In genomic region chr7:81541924-81542524, GRCm38 (mm10) we compare ENCODE assay signal across 11 mouse cellular contexts. TPM values are rescaled to one million over a fixed set of nuclear protein-coding genes. Genes with fewer than 3 reads are reported as not detected.
DNase-seq lines count a peak whose midpoint lies in the region; ATAC-seq and TF ChIP-seq lines count a peak whose summit lies in the region.
"Had no signal": no experiment of that assay in that cellular context is flagged by ENCODE, and none has a peak within 500 bp of the region (broad histone marks: within the 10 kb centered on the region; RNA-seq: fewer than 3 reads in every experiment).

No protein-coding gene starts in this region.

- no peak overlapping the region for H3K4me2 ChIP-seq in forebrain, postnatal 0 days (ENCODE audit: low read depth)
- H3K4me2 ChIP-seq in forebrain, embryonic 11.5 days (ENCODE audit: low read depth, low read length, severe bottlenecking) = no peak overlapping the region

- peak; percentile 73 for ATAC-seq in forebrain, postnatal 0 days
- no peak for ATAC-seq in forebrain, embryonic 11.5 days (replicated peaks; ENCODE audit: low FRiP score)
- no peak for ATAC-seq in erythroblast, adult 5-6 weeks (replicated peaks; ENCODE audit: low FRiP score, poor library complexity, severe bottlenecking)

- no peak overlapping the region for H3K9ac ChIP-seq in forebrain, postnatal 0 days
- no peak overlapping the region for H3K9ac ChIP-seq in forebrain, embryonic 11.5 days (ENCODE audit: low read length)

- no peak overlapping the region for H3K4me3 ChIP-seq in forebrain, postnatal 0 days (ENCODE audit: low read depth, low read length)
- no peak overlapping the region for H3K4me3 ChIP-seq in forebrain, embryonic 11.5 days (ENCODE audit: low read depth, low read length)

- peak; percentile 63 for DNase-seq in forebrain, postnatal 0 days
- DNase-seq in forebrain, embryonic 11.5 days (ENCODE audit: low spot score) = no peak
- peak; percentile 80 for DNase-seq in adrenal gland, postnatal 10 days
- peak; percentile 33 to 53 for DNase-seq in frontal cortex, postnatal 25 days (ENCODE audit: low spot score in 2 of 2)
- peak; percentile 55 to 84 for DNase-seq in layer of hippocampus, adult 18-20 months (ENCODE audit: low spot score in 2 of 2)
- DNase-seq in right cerebral cortex, adult 18-20 months = peak; percentile 83
- DNase-seq in spleen, postnatal 4 days (ENCODE audit: low spot score in 2 of 2) = no peak

- no peak for TF ChIP-seq CTCF in forebrain, postnatal 0 days (IDR thresholded peaks at IDR 0.05; ENCODE audit: low read depth)

- no peaks in the 10 kb centered on the region for H3K4me1 ChIP-seq in forebrain, postnatal 0 days (ENCODE audit: insufficient read depth)
- 0 out of 2 replicates have a peak, but pooled peaks cover 3% of the 10 kb centered on the region for H3K4me1 ChIP-seq in forebrain, embryonic 11.5 days (replicated peaks; ENCODE audit: control insufficient read depth, insufficient read depth, low read length)

- no peak overlapping the region for H3K27ac ChIP-seq in forebrain, postnatal 0 days (ENCODE audit: low read depth, low read length)
- no peak overlapping the region for H3K27ac ChIP-seq in forebrain, embryonic 11.5 days (ENCODE audit: low read depth, low read length)
- H3K27ac ChIP-seq: macrophage had no signal

- no peaks in the 10 kb centered on the region for H3K36me3 ChIP-seq in forebrain, postnatal 0 days (ENCODE audit: insufficient read depth)
- H3K36me3 ChIP-seq in forebrain, embryonic 11.5 days (ENCODE audit: control insufficient read depth, insufficient read depth, low read length) = no peaks in the 10 kb centered on the region

- no peaks in the 10 kb centered on the region for H3K9me3 ChIP-seq in forebrain, postnatal 0 days (ENCODE audit: low read length)
- no peaks in the 10 kb centered on the region for H3K9me3 ChIP-seq in forebrain, embryonic 11.5 days (ENCODE audit: control insufficient read depth, low read length)

- H3K27me3 ChIP-seq in forebrain, postnatal 0 days (ENCODE audit: insufficient read depth, low read length) = no peaks in the 10 kb centered on the region
- no peaks in the 10 kb centered on the region for H3K27me3 ChIP-seq in forebrain, embryonic 11.5 days (ENCODE audit: control insufficient read depth, insufficient read depth, low read length)

- WGBS in forebrain, postnatal 0 days = 53% methylated on average over 7 of the region's 7 CpGs
- 84% methylated on average over 7 of the region's 7 CpGs for WGBS in forebrain, embryonic 11.5 days

RNA-seq across cellular contexts. Expression of gene Fsd2, which starts 24.7 kb away (rescaled TPM):
- total RNA-seq in forebrain, postnatal 0 days (2014; rRNA removed) = 0.15 and 0.48 TPM in 2 replicates
- polyA plus RNA-seq in forebrain, postnatal 0 days (2015; fragmentation: Nextera tagmentation; extraction: Ambion mirVana) = 0.16 and 0.31 TPM in 2 replicates
- 0.15 and 0.25 TPM in 2 replicates for polyA plus RNA-seq in forebrain, embryonic 11.5 days (2014; fragmentation: Nextera tagmentation; extraction: Ambion mirVana)
- total RNA-seq in adrenal gland, postnatal 10 days (2021) = 10 to 100 TPM in 1 of 2 experiments, 1 to 10 TPM in 1; 4.4 to 19.8 TPM
- under 1 TPM; 0.23 to 0.52 TPM for total RNA-seq in layer of hippocampus, adult 18-20 months (2021)
- total RNA-seq in erythroblast, adult 5-6 weeks (2015; ENCODE audit: low replicate concordance) = 0.84 TPM in 1 of 2 replicates, not detected in the other
- total RNA-seq in erythroblast, adult 5-6 weeks (2017; ENCODE audit: low replicate concordance) = 0.28 and 0.34 TPM in 2 replicates

RNA-seq across cellular contexts. Expression of gene Whamm, which starts 29.0 kb away (rescaled TPM):
- 7.1 and 8.7 TPM in 2 replicates for total RNA-seq in forebrain, postnatal 0 days (2014; rRNA removed)
- 4.2 and 5.4 TPM in 2 replicates for polyA plus RNA-seq in forebrain, postnatal 0 days (2015; fragmentation: Nextera tagmentation; extraction: Ambion mirVana)
- polyA plus RNA-seq in forebrain, embryonic 11.5 days (2014; fragmentation: Nextera tagmentation; extraction: Ambion mirVana) = 5.3 and 7.1 TPM in 2 replicates
- total RNA-seq in adrenal gland, postnatal 10 days (2021) = 10 to 100 TPM; 16.3 to 16.4 TPM
- total RNA-seq in layer of hippocampus, adult 18-20 months (2021) = 10 to 100 TPM; 19.2 to 19.5 TPM
- total RNA-seq in erythroblast, adult 5-6 weeks (2015; ENCODE audit: low replicate concordance) = 19.4 and 22.3 TPM in 2 replicates
- 40.6 and 47.5 TPM in 2 replicates for total RNA-seq in erythroblast, adult 5-6 weeks (2017; ENCODE audit: low replicate concordance)

RNA-seq across cellular contexts. Expression of gene BC048679, which starts 43.9 kb away (rescaled TPM):
- not detected in 2 replicates for total RNA-seq in forebrain, postnatal 0 days (2014; rRNA removed)
- polyA plus RNA-seq in forebrain, postnatal 0 days (2015; fragmentation: Nextera tagmentation; extraction: Ambion mirVana) = not detected in 2 replicates
- polyA plus RNA-seq in forebrain, embryonic 11.5 days (2014; fragmentation: Nextera tagmentation; extraction: Ambion mirVana) = not detected in 2 replicates
- total RNA-seq in adrenal gland, postnatal 10 days (2021) = not detected
- total RNA-seq in layer of hippocampus, adult 18-20 months (2021) = not detected
- total RNA-seq in erythroblast, adult 5-6 weeks (2015; ENCODE audit: low replicate concordance) = not detected in 2 replicates
- total RNA-seq in erythroblast, adult 5-6 weeks (2017; ENCODE audit: low replicate concordance) = not detected in 2 replicates
- polyA plus RNA-seq: heart, embryonic 16.5 days; macrophage; stomach, embryonic 14.5 days had no signal

RNA-seq across cellular contexts. Expression of gene Ap3b2, which starts 48.3 kb away (rescaled TPM):
- 165 and 180 TPM in 2 replicates for total RNA-seq in forebrain, postnatal 0 days (2014; rRNA removed)
- polyA plus RNA-seq in forebrain, postnatal 0 days (2015; fragmentation: Nextera tagmentation; extraction: Ambion mirVana) = 94.9 and 107 TPM in 2 replicates
- polyA plus RNA-seq in forebrain, embryonic 11.5 days (2014; fragmentation: Nextera tagmentation; extraction: Ambion mirVana) = 26.1 and 27.3 TPM in 2 replicates
- 10 to 100 TPM in 1 of 2 experiments, 1 to 10 TPM in 1; 7.6 to 12.8 TPM for total RNA-seq in adrenal gland, postnatal 10 days (2021)
- total RNA-seq in layer of hippocampus, adult 18-20 months (2021) = 100 to 1,000 TPM; 164 to 171 TPM
- not detected in 2 replicates for total RNA-seq in erythroblast, adult 5-6 weeks (2015; ENCODE audit: low replicate concordance)
- total RNA-seq in erythroblast, adult 5-6 weeks (2017; ENCODE audit: low replicate concordance) = not detected in 2 replicates
- polyA plus RNA-seq: macrophage had no signal

Comparison
In these comparisons a context has a peak if more than half of its experiments do, and no peak if none do; other contexts are left out.
1. DNase-seq: peak in forebrain, postnatal 0 days (single experiment), adrenal gland, postnatal 10 days (single experiment), frontal cortex, postnatal 25 days (2 of 2), layer of hippocampus, adult 18-20 months (2 of 2) and right cerebral cortex, adult 18-20 months (single experiment); none in forebrain, embryonic 11.5 days (single experiment) and spleen, postnatal 4 days (0 of 2).